Mouse (Mus musculus): ENCODE data around the gene 1810049J17Rik.

DNA sequence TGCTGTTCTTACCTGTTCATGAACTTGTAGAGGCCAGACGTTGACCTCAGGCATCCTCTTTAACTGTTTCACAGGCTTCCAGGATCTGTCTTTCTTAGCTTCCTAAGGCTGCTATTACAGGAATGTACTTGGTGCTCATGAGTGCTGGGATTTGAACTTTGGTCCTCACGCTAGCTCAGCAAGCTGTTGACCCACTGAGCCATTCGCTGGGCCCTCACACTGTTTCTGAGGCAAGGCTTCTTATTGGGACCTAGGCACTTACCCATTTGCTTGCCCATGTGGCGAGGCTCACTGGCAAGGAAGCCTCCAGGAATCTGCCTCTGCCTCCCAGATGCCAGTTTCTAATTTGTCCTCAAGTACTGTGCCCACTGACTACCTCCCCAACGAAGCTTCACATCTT lies 1.8 kb downstream of the 1810049J17Rik start:
- TF ChIP-seq CTCF (IDR thresholded peaks at IDR 0.05; ENCODE audit: insufficient read depth, low read depth, low read length) (no peak), POLR2A (IDR thresholded peaks at IDR 0.05; ENCODE audit: insufficient read depth, low read depth, low read length) (no peak)
